Mouse (Mus musculus): ENCODE measurements around the gene Trpv2. TPM values are rescaled to one million over a fixed set of nuclear protein-coding genes. Genes with fewer than 3 reads are reported as not detected.

Trpv2 gene
- total and polyA plus RNA-seq, 3 experiments, result 30.0 to 30.4 TPM; not detected in 1

DNA sequence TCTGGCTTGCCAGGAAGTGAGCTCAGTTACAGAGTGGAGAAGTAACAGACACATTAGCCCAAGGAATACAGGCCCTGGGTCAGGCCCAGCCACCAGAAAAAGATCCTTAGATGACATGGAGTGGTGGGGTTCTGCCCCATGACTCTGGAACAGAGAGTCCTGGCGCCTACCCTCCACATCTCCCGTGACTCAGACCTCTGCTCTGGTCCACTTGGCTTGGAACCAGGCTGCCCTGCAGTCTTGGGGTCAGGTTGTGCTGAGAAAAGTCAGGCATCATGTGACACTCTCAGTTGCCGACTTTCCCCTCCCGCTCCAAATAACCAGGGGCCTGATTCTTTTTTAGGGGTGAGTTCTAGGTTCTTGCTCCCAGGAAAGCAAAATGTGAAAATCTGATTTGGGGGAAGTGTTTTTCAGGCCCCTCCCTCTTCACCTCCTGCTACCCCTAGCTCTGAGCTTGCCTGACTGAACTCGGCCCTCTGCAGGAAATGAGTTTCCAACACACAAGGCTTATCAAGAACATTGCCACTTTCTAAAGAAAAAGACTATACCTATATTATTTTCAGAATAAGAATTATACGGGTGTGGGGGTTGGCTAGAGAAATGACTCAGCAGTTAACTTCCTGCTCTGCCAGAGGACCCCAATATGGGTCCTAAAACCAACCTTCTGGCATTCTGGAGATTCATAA, 15.2 kb upstream of the Trpv2 start:
- peaks cover 7 to 21% of the 10 kb centered on the region in 2 experiments; a peak in 3 of 4 replicates for H3K4me1 ChIP-seq (ENCODE audit: control insufficient read depth in 1 of 2, insufficient read depth in 2 of 2, low read length in 2 of 2)
- H3K79me2 ChIP-seq (ENCODE audit: control insufficient read depth, insufficient read depth, low read length, poor library complexity), result peaks cover 3% of the 10 kb centered on the region; the same call in 1 of the 2 replicates
- no peak overlapping the region for H3K4me3 ChIP-seq (ENCODE audit: control insufficient read depth in 1 of 2, insufficient read depth in 1 of 2, low read depth in 2 of 2, low read length in 2 of 2)

GRCm38 (mm10) chr11:62560463-62561016, 13.7 kb upstream of the Trpv2 start:
- no peak for DNase-seq (ENCODE audit: low read depth, low spot score)
- H3K4me3 ChIP-seq (ENCODE audit: control insufficient read depth in 1 of 2, insufficient read depth in 1 of 2, low read depth in 2 of 2, low read length in 2 of 2), result no peak overlapping the region

More for the DNA sequence above, 15.2 kb upstream of the Trpv2 start:
- Histone ChIP-seq H3K27ac (ENCODE audit: control insufficient read depth, low read depth, low read length) (peak overlapping the region; percentile 36; the same call in 1 of the 2 replicates), H3K9me3 (replicated peaks; ENCODE audit: insufficient read depth, low read length) (no peaks in the 10 kb centered on the region), H3K9ac (ENCODE audit: control insufficient read depth, low read depth, low read length, poor library complexity, severe bottlenecking) (peak overlapping the region; percentile 42), H3K27me3 (ENCODE audit: control insufficient read depth in 1 of 2, insufficient read depth in 2 of 2, low read length in 2 of 2) (no peaks in the 10 kb centered on the region), H3K36me3 (ENCODE audit: control insufficient read depth in 1 of 2, insufficient read depth in 2 of 2, low read length in 2 of 2) (peaks cover under 1 to 17% of the 10 kb centered on the region in 2 experiments; a peak in 2 of 4 replicates)
- DNase-seq (ENCODE audit: low read depth, low spot score), result peak; percentile 65
- TF ChIP-seq CHD2 (IDR thresholded peaks at IDR 0.05; ENCODE audit: low read length), result no peak; the same call in none of the 2 replicates
- no peak for TF ChIP-seq JUND (IDR thresholded peaks at IDR 0.05; ENCODE audit: low read depth, low read length)
- 0 out of 2 replicates have a peak, but pooled peaks have one; percentile 40 for TF ChIP-seq SIN3A (IDR thresholded peaks at IDR 0.05; ENCODE audit: low read length)
- peak; percentile 79 for TF ChIP-seq USF1 (IDR thresholded peaks at IDR 0.05; ENCODE audit: low read depth, low read length)
- no peak for TF ChIP-seq POLR2AphosphoS2 (IDR thresholded peaks at IDR 0.05; ENCODE audit: low read length)
- peak; percentile 50; the same call in 1 of the 2 replicates for TF ChIP-seq MAFK (IDR thresholded peaks at IDR 0.05; ENCODE audit: borderline replicate concordance, low read depth, low read length)
- TF ChIP-seq EP300 (IDR thresholded peaks at IDR 0.05; ENCODE audit: low read depth in 1 of 2, low read length in 2 of 2), result peak; percentile 41 to 46; a peak in 2 of 4 replicates
- TF ChIP-seq GABPA (IDR thresholded peaks at IDR 0.05; ENCODE audit: low read depth, low read length), result peak; percentile 66; the same call in 1 of the 2 replicates
- TF ChIP-seq SMC3 (IDR thresholded peaks at IDR 0.05; ENCODE audit: low read depth, low read length), result no peak

GRCm38 (mm10) chr11:62563590-62563989, 10.7 kb upstream of the Trpv2 start:
- H3K4me1 ChIP-seq (ENCODE audit: control insufficient read depth in 1 of 2, insufficient read depth in 2 of 2, low read length in 2 of 2), result peaks cover 14 to 23% of the 10 kb centered on the region in 2 experiments
- H3K9me3 ChIP-seq (replicated peaks; ENCODE audit: insufficient read depth, low read length), result no peaks in the 10 kb centered on the region
- H3K79me2 ChIP-seq (ENCODE audit: control insufficient read depth, insufficient read depth, low read length, poor library complexity), result no peaks in the 10 kb centered on the region

More at GRCm38 (mm10) chr11:62560463-62561016, 13.7 kb upstream of the Trpv2 start:
- H3K27ac ChIP-seq (ENCODE audit: control insufficient read depth, low read depth, low read length), result no peak overlapping the region
- TF ChIP-seq KAT2A (conservative IDR thresholded peaks at IDR 0.05; ENCODE audit: low read depth, low read length), result no peak
- no peak for TF ChIP-seq MYB (IDR thresholded peaks at IDR 0.05; ENCODE audit: low read depth, low read length)
- no peak for TF ChIP-seq ELF1 (IDR thresholded peaks at IDR 0.05; ENCODE audit: low read depth, low read length)
- TF ChIP-seq EP300 (IDR thresholded peaks at IDR 0.05; ENCODE audit: low read depth in 1 of 2, low read length in 2 of 2), result no peak
- no peak for TF ChIP-seq POLR2AphosphoS2 (IDR thresholded peaks at IDR 0.05; ENCODE audit: low read length)
- TF ChIP-seq CHD2 (IDR thresholded peaks at IDR 0.05; ENCODE audit: low read length), result no peak
- H3K27me3 ChIP-seq (ENCODE audit: control insufficient read depth in 1 of 2, insufficient read depth in 2 of 2, low read length in 2 of 2), result no peaks in the 10 kb centered on the region
- no peaks in the 10 kb centered on the region for H3K79me2 ChIP-seq (ENCODE audit: control insufficient read depth, insufficient read depth, low read length, poor library complexity)
- no peaks in the 10 kb centered on the region for H3K9me3 ChIP-seq (replicated peaks; ENCODE audit: insufficient read depth, low read length)
- peaks cover 7 to 15% of the 10 kb centered on the region in 2 experiments; a peak in 3 of 4 replicates for H3K4me1 ChIP-seq (ENCODE audit: control insufficient read depth in 1 of 2, insufficient read depth in 2 of 2, low read length in 2 of 2)
- peaks cover 0 to 10% of the 10 kb centered on the region in 2 experiments; a peak in 2 of 4 replicates for H3K36me3 ChIP-seq (ENCODE audit: control insufficient read depth in 1 of 2, insufficient read depth in 2 of 2, low read length in 2 of 2)
- H3K9ac ChIP-seq (ENCODE audit: control insufficient read depth, low read depth, low read length, poor library complexity, severe bottlenecking), result no peak overlapping the region

More at GRCm38 (mm10) chr11:62563590-62563989, 10.7 kb upstream of the Trpv2 start:
- TF ChIP-seq GATA1 (IDR thresholded peaks at IDR 0.05; ENCODE audit: low read depth, low read length) (peak; percentile 56), HCFC1 (IDR thresholded peaks at IDR 0.05; ENCODE audit: low read depth, low read length) (no peak), POLR2AphosphoS2 (IDR thresholded peaks at IDR 0.05; ENCODE audit: low read length) (no peak), EP300 (IDR thresholded peaks at IDR 0.05; ENCODE audit: low read depth in 1 of 2, low read length in 2 of 2) (peak in 1 of 2 experiments; percentile 33; a peak in 1 of 4 replicates), ZMIZ1 (IDR thresholded peaks at IDR 0.05; ENCODE audit: low read depth, low read length) (no peak), CHD2 (IDR thresholded peaks at IDR 0.05; ENCODE audit: low read length) (no peak), MAX (IDR thresholded peaks at IDR 0.05; ENCODE audit: low read length) (no peak)
- Histone ChIP-seq H3K27ac (ENCODE audit: control insufficient read depth, low read depth, low read length) (no peak overlapping the region), H3K4me3 (ENCODE audit: control insufficient read depth in 1 of 2, insufficient read depth in 1 of 2, low read depth in 2 of 2, low read length in 2 of 2) (no peak overlapping the region), H3K36me3 (ENCODE audit: control insufficient read depth in 1 of 2, insufficient read depth in 2 of 2, low read length in 2 of 2) (peaks cover 0 to 18% of the 10 kb centered on the region in 2 experiments; a peak in 2 of 4 replicates), H3K27me3 (ENCODE audit: control insufficient read depth in 1 of 2, insufficient read depth in 2 of 2, low read length in 2 of 2) (no peaks in the 10 kb centered on the region), H3K9ac (ENCODE audit: control insufficient read depth, low read depth, low read length, poor library complexity, severe bottlenecking) (no peak overlapping the region)
- DNase-seq (ENCODE audit: low read depth, low spot score), result peak; percentile 60

All from MEL (cell line).